Mouse (Mus musculus) cerebellum, postnatal 14 days (tissue): ENCODE data around the gene Vmn2r53.
"Not testable (repeated sequence)": the region's sequence is repeated elsewhere in the genome, so short reads cannot be mapped to it uniquely, and the experiment has no call there.

Experiments
- DNase-seq, 2 experiments: peaks; one replicate each; pipeline ENCODE4 v3.0.0; 2021; ENCODE audit warnings: mixed read lengths in 2 of 2

Vmn2r53 gene

GRCm38 (mm10) chr7:12608688-12609087 lies at the start of gene Vmn2r53:
Gene Vmn2r53 (minus strand): TSS chr7:12608788.
- DNase-seq = no peak

GRCm38 (mm10) chr7:12640219-12640618 lies 31.6 kb upstream of the Vmn2r53 start, which contains the start of gene Vmn2r54:
Gene Vmn2r54 (minus strand): TSS chr7:12640319.
- DNase-seq = not testable (repeated sequence)
